Mouse (Mus musculus): ENCODE data around the gene Amotl2. TPM values are rescaled to one million over a fixed set of nuclear protein-coding genes. Genes with fewer than 3 reads are reported as not detected.

Gene Amotl2
- polyA plus RNA-seq, 1 experiment from 2014 or later = 34.3 TPM

DNA sequence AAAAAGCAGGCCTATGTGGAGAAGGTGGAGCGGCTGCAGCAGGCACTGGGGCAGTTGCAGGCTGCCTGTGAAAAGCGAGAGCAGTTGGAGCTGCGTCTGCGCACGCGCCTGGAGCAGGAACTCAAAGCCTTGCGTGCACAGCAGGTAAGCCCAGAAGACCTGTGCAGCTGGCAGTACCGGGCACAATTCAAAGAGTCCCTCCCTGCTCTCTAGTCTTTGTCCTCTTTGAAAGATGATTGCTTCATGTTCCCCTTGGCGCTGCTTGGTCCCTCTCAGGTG lies 11.9 kb downstream of the Amotl2 start:
- peaks cover 36% of the 10 kb centered on the region for H3K4me1 ChIP-seq (ENCODE audit: control insufficient read depth, insufficient read depth, low read length)
- H3K36me3 ChIP-seq (ENCODE audit: control insufficient read depth, insufficient read depth, low read length) = peaks cover 33% of the 10 kb centered on the region
- WGBS = 97% methylated on average over 9 of the region's 9 CpGs
- no peaks in the 10 kb centered on the region for H3K27me3 ChIP-seq (ENCODE audit: control insufficient read depth, insufficient read depth, low read length)
- H3K9me3 ChIP-seq (ENCODE audit: control insufficient read depth, low read length) = no peaks in the 10 kb centered on the region
- H3K4me3 ChIP-seq (ENCODE audit: low read depth, low read length) = no peak overlapping the region
- DNase-seq (ENCODE audit: low spot score) (no peak), ATAC-seq (ENCODE audit: insufficient number of reproducible peaks, low FRiP score, low TSS enrichment, low read depth) (no peak)
- no peak overlapping the region for H3K4me2 ChIP-seq (ENCODE audit: low read depth, severe bottlenecking)
- no peak overlapping the region for H3K9ac ChIP-seq (ENCODE audit: low read length)
- no peak overlapping the region for H3K27ac ChIP-seq (replicated peaks; ENCODE audit: low read depth, low read length)

DNA sequence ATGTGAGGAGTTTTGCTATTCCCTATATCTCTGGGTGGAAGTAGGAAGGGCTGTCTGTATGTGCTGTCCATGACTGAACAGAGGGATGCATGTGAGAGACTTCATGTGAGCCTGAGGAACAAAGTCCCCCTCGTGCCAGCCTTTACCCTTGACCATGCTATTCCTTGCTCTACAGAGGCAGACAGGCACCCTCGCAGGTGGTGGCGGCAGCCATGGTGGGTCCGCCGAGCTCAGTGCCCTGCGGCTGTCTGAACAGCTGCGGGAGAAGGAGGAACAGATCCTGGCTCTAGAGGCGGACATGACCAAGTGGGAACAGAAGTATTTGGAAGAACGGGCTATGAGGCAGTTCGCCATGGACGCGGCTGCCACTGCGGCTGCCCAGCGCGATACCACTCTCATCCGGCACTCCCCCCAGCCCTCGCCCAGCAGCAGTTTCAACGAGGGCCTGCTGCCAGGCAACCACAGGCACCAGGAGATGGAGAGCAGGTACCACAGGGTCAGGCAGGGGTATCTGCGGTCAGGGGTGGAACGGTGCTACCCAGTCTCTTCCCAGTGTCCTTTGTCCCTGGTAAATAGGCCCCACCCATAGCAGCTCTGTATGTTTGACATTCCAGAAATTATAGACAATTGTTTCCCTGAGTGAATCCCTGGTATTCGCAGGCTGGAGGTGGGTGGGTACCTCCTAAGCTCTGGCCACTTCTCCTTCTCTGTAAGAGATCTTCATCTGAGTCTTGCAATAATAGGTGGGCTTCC lies 12.8 kb downstream of the Amotl2 start:
- peaks cover 28% of the 10 kb centered on the region for H3K4me1 ChIP-seq (ENCODE audit: control insufficient read depth, insufficient read depth, low read length)
- no peaks in the 10 kb centered on the region for H3K27me3 ChIP-seq (ENCODE audit: control insufficient read depth, insufficient read depth, low read length)
- H3K4me2 ChIP-seq (ENCODE audit: low read depth, severe bottlenecking) = no peak overlapping the region
- H3K4me3 ChIP-seq (ENCODE audit: low read depth, low read length) = no peak overlapping the region
- DNase-seq (ENCODE audit: low spot score) = no peak
- WGBS = 97% methylated on average over 21 of the region's 21 CpGs
- H3K9ac ChIP-seq (ENCODE audit: low read length) = no peak overlapping the region
- peaks cover 27% of the 10 kb centered on the region for H3K36me3 ChIP-seq (ENCODE audit: control insufficient read depth, insufficient read depth, low read length)
- no peaks in the 10 kb centered on the region for H3K9me3 ChIP-seq (ENCODE audit: control insufficient read depth, low read length)
- ATAC-seq (ENCODE audit: insufficient number of reproducible peaks, low FRiP score, low TSS enrichment, low read depth) = no peak
- no peak overlapping the region for H3K27ac ChIP-seq (replicated peaks; ENCODE audit: low read depth, low read length)

GRCm38 (mm10) chr9:102729876-102730413 lies 13.5 kb downstream of the Amotl2 start:
- Histone ChIP-seq H3K4me3 (ENCODE audit: low read depth, low read length) (no peak overlapping the region), H3K4me1 (ENCODE audit: control insufficient read depth, insufficient read depth, low read length) (peaks cover 22% of the 10 kb centered on the region), H3K4me2 (ENCODE audit: low read depth, severe bottlenecking) (no peak overlapping the region), H3K9ac (ENCODE audit: low read length) (no peak overlapping the region), H3K36me3 (ENCODE audit: control insufficient read depth, insufficient read depth, low read length) (peaks cover 23% of the 10 kb centered on the region), H3K27me3 (ENCODE audit: control insufficient read depth, insufficient read depth, low read length) (no peaks in the 10 kb centered on the region), H3K27ac (replicated peaks; ENCODE audit: low read depth, low read length) (no peak overlapping the region), H3K9me3 (ENCODE audit: control insufficient read depth, low read length) (no peaks in the 10 kb centered on the region)
- WGBS = 94% methylated on average over 14 of the region's 14 CpGs
- ATAC-seq (ENCODE audit: insufficient number of reproducible peaks, low FRiP score, low TSS enrichment, low read depth) (no peak), DNase-seq (ENCODE audit: low spot score) (no peak)

- ATAC-seq (ENCODE audit: insufficient number of reproducible peaks, low FRiP score, low TSS enrichment, low read depth) (no peak), DNase-seq (ENCODE audit: low spot score) (no peak)
- Histone ChIP-seq H3K27me3 (ENCODE audit: control insufficient read depth, insufficient read depth, low read length) (no peaks in the 10 kb centered on the region), H3K4me3 (ENCODE audit: low read depth, low read length) (no peak overlapping the region), H3K9ac (ENCODE audit: low read length) (no peak overlapping the region), H3K27ac (replicated peaks; ENCODE audit: low read depth, low read length) (no peak overlapping the region), H3K9me3 (ENCODE audit: control insufficient read depth, low read length) (no peaks in the 10 kb centered on the region), H3K4me2 (ENCODE audit: low read depth, severe bottlenecking) (no peak overlapping the region), H3K4me1 (ENCODE audit: control insufficient read depth, insufficient read depth, low read length) (peaks cover 10% of the 10 kb centered on the region), H3K36me3 (ENCODE audit: control insufficient read depth, insufficient read depth, low read length) (peaks cover 21% of the 10 kb centered on the region)
- 86% methylated on average over 7 of the region's 7 CpGs for WGBS
These were observed 14.6 kb downstream of the Amotl2 start for GRCm38 (mm10) chr9:102731044-102731471.

- Histone ChIP-seq H3K27me3 (ENCODE audit: control insufficient read depth, insufficient read depth, low read length) (no peaks in the 10 kb centered on the region), H3K4me2 (ENCODE audit: low read depth, severe bottlenecking) (no peak overlapping the region), H3K27ac (replicated peaks; ENCODE audit: low read depth, low read length) (no peak overlapping the region), H3K9ac (ENCODE audit: low read length) (no peak overlapping the region), H3K4me3 (ENCODE audit: low read depth, low read length) (no peak overlapping the region), H3K9me3 (ENCODE audit: control insufficient read depth, low read length) (no peaks in the 10 kb centered on the region), H3K4me1 (ENCODE audit: control insufficient read depth, insufficient read depth, low read length) (peaks cover 4% of the 10 kb centered on the region), H3K36me3 (ENCODE audit: control insufficient read depth, insufficient read depth, low read length) (peaks cover 21% of the 10 kb centered on the region)
- ATAC-seq (ENCODE audit: insufficient number of reproducible peaks, low FRiP score, low TSS enrichment, low read depth) (no peak), DNase-seq (ENCODE audit: low spot score) (no peak)
- 89% methylated on average over 10 of the region's 10 CpGs for WGBS
These were observed 15.2 kb downstream of the Amotl2 start for GRCm38 (mm10) chr9:102731574-102732175.

- Histone ChIP-seq H3K4me1 (ENCODE audit: control insufficient read depth, insufficient read depth, low read length) (no peaks in the 10 kb centered on the region), H3K4me3 (ENCODE audit: low read depth, low read length) (no peak overlapping the region), H3K27ac (replicated peaks; ENCODE audit: low read depth, low read length) (no peak overlapping the region), H3K27me3 (ENCODE audit: control insufficient read depth, insufficient read depth, low read length) (no peaks in the 10 kb centered on the region), H3K9me3 (ENCODE audit: control insufficient read depth, low read length) (no peaks in the 10 kb centered on the region), H3K4me2 (ENCODE audit: low read depth, severe bottlenecking) (no peak overlapping the region), H3K36me3 (ENCODE audit: control insufficient read depth, insufficient read depth, low read length) (peaks cover 19% of the 10 kb centered on the region), H3K9ac (ENCODE audit: low read length) (no peak overlapping the region)
- DNase-seq (ENCODE audit: low spot score) (no peak), ATAC-seq (ENCODE audit: insufficient number of reproducible peaks, low FRiP score, low TSS enrichment, low read depth) (no peak)
- WGBS = 74% methylated on average over 5 of the region's 5 CpGs
These were observed 15.9 kb downstream of the Amotl2 start for GRCm38 (mm10) chr9:102732326-102732865.

DNA sequence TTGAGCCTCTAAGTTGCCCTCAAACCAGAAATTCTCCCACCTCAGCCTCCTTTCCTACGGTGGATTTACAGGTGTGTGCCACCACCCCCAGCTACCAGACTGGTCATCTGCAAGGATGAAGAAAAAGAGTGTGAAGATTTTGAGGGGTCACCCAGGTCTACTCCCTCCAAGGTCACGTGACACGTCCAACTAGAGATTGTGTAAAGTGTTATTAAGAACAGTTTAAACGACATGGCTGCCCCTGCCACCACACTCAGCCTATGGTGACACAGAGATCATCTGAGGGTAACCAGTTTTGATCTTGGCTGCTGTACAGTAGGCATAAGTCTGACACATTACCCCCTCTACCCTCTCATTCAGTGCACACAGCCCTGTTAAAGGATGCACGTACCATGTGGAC lies 17.0 kb downstream of the Amotl2 start:
- Histone ChIP-seq H3K9ac (ENCODE audit: low read length) (no peak overlapping the region), H3K36me3 (ENCODE audit: control insufficient read depth, insufficient read depth, low read length) (peaks cover 18% of the 10 kb centered on the region), H3K27me3 (ENCODE audit: control insufficient read depth, insufficient read depth, low read length) (no peaks in the 10 kb centered on the region), H3K4me3 (ENCODE audit: low read depth, low read length) (no peak overlapping the region), H3K9me3 (ENCODE audit: control insufficient read depth, low read length) (no peaks in the 10 kb centered on the region), H3K4me2 (ENCODE audit: low read depth, severe bottlenecking) (no peak overlapping the region), H3K4me1 (ENCODE audit: control insufficient read depth, insufficient read depth, low read length) (no peaks in the 10 kb centered on the region), H3K27ac (replicated peaks; ENCODE audit: low read depth, low read length) (no peak overlapping the region)
- no peak for DNase-seq (ENCODE audit: low spot score)
- no peak for ATAC-seq (ENCODE audit: insufficient number of reproducible peaks, low FRiP score, low TSS enrichment, low read depth)
- WGBS = 91% methylated on average over 5 of the region's 5 CpGs

DNA sequence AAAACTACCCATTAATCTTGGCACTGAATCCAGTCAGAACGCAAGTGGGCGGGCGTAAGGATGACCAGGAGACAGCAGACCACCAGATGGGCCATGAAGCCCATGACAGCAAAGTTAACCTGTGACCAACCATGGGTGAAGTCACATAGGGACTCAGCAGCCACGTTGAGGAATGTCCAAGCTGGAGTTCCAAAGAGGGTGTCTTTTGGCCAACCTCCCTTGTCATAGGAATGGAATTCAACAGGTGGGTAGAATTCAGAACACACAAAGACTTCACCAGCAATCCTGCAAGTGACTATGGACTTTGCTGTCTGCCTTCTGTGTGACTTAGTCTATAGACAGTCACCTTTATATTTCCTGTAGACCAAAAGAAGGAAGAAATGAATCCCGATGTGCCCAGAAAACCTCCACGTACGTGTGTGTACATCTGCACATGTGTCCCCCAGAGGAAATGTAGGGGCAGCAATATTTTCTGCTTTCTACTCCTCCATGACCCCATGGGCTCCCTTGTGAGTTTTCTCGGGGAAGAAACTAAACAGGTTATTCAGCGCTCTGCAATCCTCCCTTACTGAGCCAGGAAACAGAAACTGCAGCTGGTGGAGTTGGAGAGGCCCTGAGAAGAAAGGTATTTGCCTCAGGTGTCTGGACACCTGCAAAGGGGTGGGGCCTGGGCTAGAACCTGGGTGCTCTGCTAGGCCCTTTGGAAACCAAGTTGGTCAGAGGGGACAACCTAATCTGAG lies 17.7 kb downstream of the Amotl2 start:
- Histone ChIP-seq H3K9ac (ENCODE audit: low read length) (no peak overlapping the region), H3K36me3 (ENCODE audit: control insufficient read depth, insufficient read depth, low read length) (peaks cover 12% of the 10 kb centered on the region), H3K27ac (replicated peaks; ENCODE audit: low read depth, low read length) (no peak overlapping the region), H3K4me3 (ENCODE audit: low read depth, low read length) (no peak overlapping the region), H3K27me3 (ENCODE audit: control insufficient read depth, insufficient read depth, low read length) (no peaks in the 10 kb centered on the region), H3K4me2 (ENCODE audit: low read depth, severe bottlenecking) (no peak overlapping the region), H3K9me3 (ENCODE audit: control insufficient read depth, low read length) (no peaks in the 10 kb centered on the region), H3K4me1 (ENCODE audit: control insufficient read depth, insufficient read depth, low read length) (no peaks in the 10 kb centered on the region)
- WGBS = 78% methylated on average over 9 of the region's 9 CpGs
- DNase-seq (ENCODE audit: low spot score) = no peak
- ATAC-seq (ENCODE audit: insufficient number of reproducible peaks, low FRiP score, low TSS enrichment, low read depth) = no peak

Measured in limb, embryonic 11.5 days (tissue).